Mouse (Mus musculus) spleen, adult 10 weeks (tissue): Measurements from ENCODE around the gene Gm10521. TPM values are rescaled to one million over a fixed set of nuclear protein-coding genes. Genes with fewer than 3 reads are reported as not detected.

Experiments
- polyA plus RNA-seq: library from polyadenylated mRNA; stranded (reverse); fragments of 350-450 nt; fragmentation: Illumina TruSeq; extraction: RNeasy Lipid Tissue Mini Kit (QIAGEN cat#74804); gene quantifications from one replicate; pipeline ENCODE4 v1.2.3, GENCODE M21; 2015; ENCODE audit warnings: low replicate concordance; ENCODE audit not compliant: insufficient read depth

Gm10521 gene
- 22.7 TPM for polyA plus RNA-seq

GRCm38 (mm10) chr1:171895364-171895763, at the start of gene Gm10521:
Gene Gm10521 (plus strand): TSS chr1:171895664.

GRCm38 (mm10) chr1:171917305-171918039, 22.0 kb downstream of the Gm10521 start, which contains the start of gene Slamf6:
Gene Slamf6 (plus strand): TSS chr1:171917515.

Other genes with a start within 250 kb of the Gm10521 start
- gene Slamf7, start 242.6 kb upstream of the Gm10521 start, polyA plus RNA-seq, result 85.5 TPM
- gene Cd48, start 213.7 kb upstream of the Gm10521 start, polyA plus RNA-seq, result 307 TPM
- 19.8 TPM for gene Slamf1, start 128.5 kb upstream of the Gm10521 start, polyA plus RNA-seq
- 131 TPM for gene Cd84, start 56.0 kb upstream of the Gm10521 start, polyA plus RNA-seq
- gene Slamf6, start 21.9 kb downstream of the Gm10521 start, polyA plus RNA-seq, result 156 TPM
- gene Vangl2, start 132.8 kb downstream of the Gm10521 start, polyA plus RNA-seq, result 3.0 TPM
- not detected for gene Nhlh1, start 161.9 kb downstream of the Gm10521 start, polyA plus RNA-seq
- gene Copa, start 186.9 kb downstream of the Gm10521 start, polyA plus RNA-seq, result 204 TPM
- gene Ncstn, start 187.1 kb downstream of the Gm10521 start, polyA plus RNA-seq, result 79.4 TPM
- gene Pex19, start 231.1 kb downstream of the Gm10521 start, polyA plus RNA-seq, result 45.3 TPM